Mouse (Mus musculus): ENCODE measurements around the gene Chrnb2. TPM values are rescaled to one million over a fixed set of nuclear protein-coding genes. Genes with fewer than 3 reads are reported as not detected.

Gene Chrnb2
- polyA plus RNA-seq, 1 experiment from 2014 or later, result 0.36 TPM

DNA sequence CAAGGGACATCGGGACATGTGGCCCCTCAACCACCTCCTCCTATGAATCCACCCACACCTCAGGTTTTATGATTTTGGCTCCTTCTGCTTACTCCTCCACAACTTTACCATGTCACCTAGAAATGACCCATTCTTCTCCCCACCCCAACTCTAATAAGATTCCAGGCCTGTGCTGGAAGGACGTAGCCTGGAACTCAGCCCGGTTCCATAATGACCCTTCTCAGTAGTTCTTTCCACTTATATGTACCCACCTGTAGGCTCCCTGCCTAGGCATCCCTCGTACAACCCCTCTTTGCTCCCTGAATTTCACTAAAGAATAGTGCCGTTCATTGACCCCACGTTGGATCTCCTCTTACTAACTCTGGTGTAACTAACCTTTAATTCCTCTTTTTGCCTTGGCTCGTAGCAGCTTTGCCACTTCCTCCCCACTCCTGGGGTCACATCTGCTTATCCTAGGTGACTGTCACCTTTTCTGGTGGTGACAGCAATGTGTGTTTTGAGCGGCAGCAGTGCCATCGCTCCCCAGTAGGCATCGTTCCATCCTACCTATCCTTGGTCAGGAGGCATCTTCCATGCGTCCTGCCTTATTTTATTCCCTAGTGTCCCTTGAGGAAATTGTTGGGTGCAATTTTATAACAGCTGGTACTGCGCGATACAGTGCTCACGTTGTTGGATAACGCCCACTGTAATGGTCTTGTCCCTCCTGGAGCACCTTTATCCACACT, 10.0 kb upstream of the Chrnb2 start:
- Histone ChIP-seq H3K27ac (peak overlapping the region; percentile 98), H3K9ac (peak overlapping the region; percentile 100), H3K4me1 (peaks cover 34% of the 10 kb centered on the region), H3K4me2 (peak overlapping the region; percentile 73), H3K4me3 (peak overlapping the region; percentile 99), H3K27me3 (no peaks in the 10 kb centered on the region), H3K9me3 (no peaks in the 10 kb centered on the region), H3K36me3 (peaks cover 33% of the 10 kb centered on the region)
- WGBS, result 29% methylated on average over 15 of the region's 15 CpGs
- no peak for ATAC-seq (ENCODE audit: borderline replicate concordance, extremely low read depth, low FRiP score, low TSS enrichment)

DNA sequence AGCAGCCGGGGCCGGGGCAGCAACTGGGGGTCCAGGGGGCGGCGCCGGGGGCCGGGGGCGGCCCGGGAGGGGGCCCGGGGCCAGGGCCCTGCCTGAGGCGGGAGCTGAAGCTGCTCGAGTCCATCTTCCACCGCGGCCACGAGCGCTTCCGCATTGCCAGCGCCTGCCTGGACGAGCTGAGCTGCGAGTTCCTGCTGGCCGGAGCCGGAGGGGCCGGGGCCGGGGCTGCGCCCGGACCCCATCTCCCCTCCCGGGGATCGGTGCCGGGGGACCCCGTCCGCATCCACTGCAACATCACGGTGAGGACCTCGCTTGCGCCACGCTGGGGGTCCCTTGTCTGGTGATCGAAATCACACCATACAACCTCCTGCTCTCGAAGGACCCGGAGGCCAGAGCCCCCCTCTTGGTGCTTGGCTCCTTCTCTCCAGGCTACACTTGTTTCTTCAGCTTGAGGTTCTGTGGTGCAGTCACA, 9.3 kb upstream of the Chrnb2 start:
- Histone ChIP-seq H3K27ac (peak overlapping the region; percentile 98), H3K9ac (peak overlapping the region; percentile 100)
- WGBS, result 2% methylated on average over 34 of the region's 37 CpGs

DNA sequence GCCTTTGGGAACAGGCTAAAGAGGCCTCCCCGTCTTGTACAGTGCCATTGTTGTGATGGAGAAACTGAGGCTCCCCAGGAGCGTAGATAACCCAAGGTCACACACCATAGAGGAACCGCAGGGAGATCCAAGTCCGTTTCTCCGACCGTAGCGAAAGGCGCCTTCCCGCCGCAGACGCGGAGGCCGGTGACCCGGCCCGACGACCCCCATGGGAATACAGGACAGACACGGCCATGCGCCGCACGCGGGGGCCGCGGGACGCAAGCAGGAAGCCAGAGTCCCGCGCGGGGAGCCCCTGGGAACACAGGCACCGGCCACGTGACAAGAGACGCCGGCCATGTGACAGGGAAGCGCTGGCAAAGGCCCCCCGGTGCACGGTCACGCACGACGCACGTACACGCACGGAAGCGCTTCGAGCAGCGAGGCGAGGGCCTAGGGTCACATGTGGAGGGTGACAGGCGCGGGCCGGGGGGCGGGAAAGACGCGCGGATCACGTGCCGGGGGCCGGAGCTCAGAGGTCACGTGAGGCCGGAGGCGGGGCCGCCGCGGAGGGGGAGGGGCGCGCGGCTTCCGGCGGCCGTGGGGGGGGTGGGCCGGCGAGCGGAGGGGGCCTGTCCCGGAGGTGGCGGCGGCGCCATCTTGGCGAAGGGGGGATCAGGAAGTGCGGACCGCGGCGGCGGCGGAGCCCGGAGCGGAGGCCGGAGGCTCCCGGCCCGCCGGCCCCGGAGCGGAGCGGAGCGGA, 8.7 kb upstream of the Chrnb2 start, which contains the start of gene Ube2q1:
Gene Ube2q1 (plus strand): TSS at position 649 of the 742 bp plus-strand sequence.
- no peaks in the 10 kb centered on the region for H3K27me3 ChIP-seq
- H3K4me1 ChIP-seq, result peaks cover 34% of the 10 kb centered on the region
- H3K36me3 ChIP-seq, result peaks cover 20% of the 10 kb centered on the region
- peak within 1 kb of the TSS; percentile 98 for H3K27ac ChIP-seq
- H3K9me3 ChIP-seq, result no peaks in the 10 kb centered on the region
- ATAC-seq (ENCODE audit: borderline replicate concordance, extremely low read depth, low FRiP score, low TSS enrichment), result peak; percentile 93
- H3K4me2 ChIP-seq, result peak within 1 kb of the TSS; percentile 73
- peak within 1 kb of the TSS; percentile 99 for H3K4me3 ChIP-seq
- WGBS, result under 1% methylated on average over 79 of the region's 90 CpGs
- peak within 1 kb of the TSS; percentile 100 for H3K9ac ChIP-seq

More for the DNA sequence above, 9.3 kb upstream of the Chrnb2 start:
- peak overlapping the region; percentile 73 for H3K4me2 ChIP-seq
- peak overlapping the region; percentile 99 for H3K4me3 ChIP-seq
- H3K9me3 ChIP-seq, result no peaks in the 10 kb centered on the region
- peaks cover 27% of the 10 kb centered on the region for H3K36me3 ChIP-seq
- peaks cover 34% of the 10 kb centered on the region for H3K4me1 ChIP-seq
- H3K27me3 ChIP-seq, result no peaks in the 10 kb centered on the region
- peak; percentile 59 for ATAC-seq (ENCODE audit: borderline replicate concordance, extremely low read depth, low FRiP score, low TSS enrichment)

DNA sequence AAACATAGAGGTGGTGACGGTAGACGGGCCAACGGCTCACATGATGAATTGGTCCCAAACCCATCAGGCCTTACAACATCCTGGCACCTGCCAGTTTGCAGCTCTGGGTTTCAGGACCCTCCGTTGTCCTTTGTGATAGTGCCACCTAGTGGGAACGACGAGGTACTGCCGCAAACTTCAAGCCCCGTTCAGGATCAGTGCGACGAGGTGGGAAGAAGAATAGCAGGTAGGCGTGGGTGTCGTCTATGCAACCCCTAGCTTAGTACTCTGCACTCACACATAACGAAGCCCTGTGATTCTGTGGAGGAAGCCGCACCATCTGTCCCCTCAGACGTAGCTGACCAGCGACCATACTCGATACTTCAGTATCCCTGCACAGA, 8.1 kb upstream of the Chrnb2 start:
- H3K4me1 ChIP-seq, result peaks cover 34% of the 10 kb centered on the region
- no peaks in the 10 kb centered on the region for H3K9me3 ChIP-seq
- peak overlapping the region; percentile 99 for H3K4me3 ChIP-seq
- H3K36me3 ChIP-seq, result peaks cover 16% of the 10 kb centered on the region
- peak overlapping the region; percentile 98 for H3K27ac ChIP-seq
- peak; percentile 66 for ATAC-seq (ENCODE audit: borderline replicate concordance, extremely low read depth, low FRiP score, low TSS enrichment)
- peak overlapping the region; percentile 100 for H3K9ac ChIP-seq
- H3K4me2 ChIP-seq, result peak overlapping the region; percentile 73
- no peaks in the 10 kb centered on the region for H3K27me3 ChIP-seq
- under 1% methylated on average over 17 of the region's 17 CpGs for WGBS

DNA sequence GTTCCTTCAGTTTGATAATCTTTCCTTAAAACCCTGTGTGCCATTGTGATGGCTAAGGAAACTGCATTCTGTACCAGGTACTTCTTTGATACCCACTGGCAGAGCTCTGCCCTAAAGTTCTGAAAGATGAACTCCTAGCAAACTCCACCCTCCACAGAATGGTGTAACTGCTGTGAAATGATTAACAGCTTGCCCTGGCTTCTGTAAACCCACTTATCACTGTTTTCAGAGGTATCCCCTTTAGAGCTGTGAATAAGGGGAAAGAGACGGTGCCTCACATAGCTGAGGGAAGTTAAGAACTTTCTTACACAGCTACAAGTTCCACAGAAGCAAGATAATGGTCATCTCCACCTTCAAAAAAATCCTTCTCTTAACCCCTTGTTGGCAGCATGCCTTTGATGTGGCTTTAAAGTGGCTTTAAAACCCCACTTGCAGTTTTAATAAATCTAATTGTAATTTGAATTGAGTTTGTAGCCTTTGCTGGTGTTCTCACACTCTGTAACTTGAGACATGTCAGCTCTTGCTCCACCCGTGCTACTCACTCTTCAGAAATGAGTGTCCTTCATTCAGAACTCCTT, 6.1 kb upstream of the Chrnb2 start:
- Histone ChIP-seq H3K27ac (no peak overlapping the region), H3K4me3 (no peak overlapping the region), H3K9ac (no peak overlapping the region), H3K4me1 (peaks cover 25% of the 10 kb centered on the region), H3K36me3 (no peaks in the 10 kb centered on the region), H3K9me3 (no peaks in the 10 kb centered on the region), H3K27me3 (no peaks in the 10 kb centered on the region), H3K4me2 (no peak overlapping the region)
- 40% methylated on average over 2 of the region's 2 CpGs for WGBS
- ATAC-seq (ENCODE audit: borderline replicate concordance, extremely low read depth, low FRiP score, low TSS enrichment), result no peak

DNA sequence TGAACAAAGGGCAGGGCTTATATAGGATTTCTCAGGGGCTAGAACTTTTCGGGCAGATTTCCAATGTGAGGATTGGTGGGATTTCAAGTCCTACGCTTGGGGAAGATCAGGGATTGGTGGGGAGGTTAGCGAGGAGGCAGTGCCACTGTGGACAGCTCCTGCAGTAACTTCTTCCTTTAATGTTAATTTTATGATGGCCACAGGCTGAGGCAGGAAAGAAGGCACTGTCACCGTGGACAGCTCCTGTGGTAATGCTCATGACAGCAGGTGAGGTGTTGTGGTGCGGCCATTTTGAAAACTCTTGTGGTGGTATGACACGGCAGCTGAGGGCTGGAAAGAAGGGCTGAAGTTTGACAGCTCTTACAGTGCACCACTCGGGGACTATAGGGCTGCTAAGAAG, 5.2 kb upstream of the Chrnb2 start:
- no peak for ATAC-seq (ENCODE audit: borderline replicate concordance, extremely low read depth, low FRiP score, low TSS enrichment)
- H3K4me3 ChIP-seq, result no peak overlapping the region
- no peaks in the 10 kb centered on the region for H3K9me3 ChIP-seq
- H3K27ac ChIP-seq, result no peak overlapping the region
- H3K9ac ChIP-seq, result no peak overlapping the region
- peaks cover 6% of the 10 kb centered on the region; the same call in 1 of the 2 replicates for H3K27me3 ChIP-seq
- no peaks in the 10 kb centered on the region for H3K36me3 ChIP-seq
- 60% methylated on average over 7 of the region's 7 CpGs for WGBS
- H3K4me1 ChIP-seq, result peaks cover 16% of the 10 kb centered on the region
- no peak overlapping the region for H3K4me2 ChIP-seq

DNA sequence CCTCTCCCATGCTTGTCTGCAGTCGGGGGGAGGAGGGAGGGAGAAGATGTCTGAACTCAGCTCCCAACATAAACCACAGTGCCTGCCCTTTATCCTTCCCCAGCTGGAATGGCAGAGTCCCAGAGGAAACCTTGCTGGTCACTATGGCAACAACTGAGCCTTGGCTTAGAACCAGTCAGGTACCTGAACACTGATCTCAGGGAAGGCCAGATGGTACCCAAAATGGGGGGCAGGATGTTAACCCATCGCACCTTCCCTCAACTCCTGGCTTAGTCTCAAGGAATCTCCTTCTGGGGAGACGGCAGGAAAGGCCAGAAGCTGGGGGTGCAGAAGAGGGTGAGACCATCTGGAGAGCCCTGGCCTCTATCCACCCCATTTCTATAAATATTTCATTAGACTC, 4.6 kb downstream of the Chrnb2 start:
- Histone ChIP-seq H3K9ac (no peak overlapping the region), H3K9me3 (no peaks in the 10 kb centered on the region), H3K27me3 (peaks cover 15% of the 10 kb centered on the region; the same call in 1 of the 2 replicates), H3K4me2 (no peak overlapping the region), H3K4me3 (no peak overlapping the region), H3K4me1 (no peaks in the 10 kb centered on the region), H3K27ac (no peak overlapping the region), H3K36me3 (no peaks in the 10 kb centered on the region)
- ATAC-seq (ENCODE audit: borderline replicate concordance, extremely low read depth, low FRiP score, low TSS enrichment), result no peak
- 62% methylated on average over 2 of the region's 3 CpGs for WGBS

DNA sequence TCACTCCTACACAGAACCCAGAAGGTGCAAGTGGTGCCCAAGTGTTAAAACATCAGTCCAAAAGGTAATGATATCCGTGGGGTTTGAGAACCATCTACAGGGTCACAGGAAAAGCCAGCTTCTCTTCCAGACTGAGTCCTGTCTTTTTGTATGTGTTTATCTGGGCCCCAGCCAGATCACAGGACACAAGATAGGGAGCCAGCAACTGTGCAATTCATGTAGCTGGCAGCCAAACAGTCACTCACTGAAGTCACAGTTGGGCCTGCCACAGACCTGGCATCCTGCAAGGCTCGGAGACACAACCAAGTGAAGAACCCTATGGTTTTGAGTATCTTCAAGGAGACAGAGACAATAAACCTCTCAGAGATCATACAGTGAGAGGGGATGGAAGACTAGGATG, 6.6 kb downstream of the Chrnb2 start:
- H3K4me2 ChIP-seq, result no peak overlapping the region
- H3K27ac ChIP-seq, result no peak overlapping the region
- ATAC-seq (ENCODE audit: borderline replicate concordance, extremely low read depth, low FRiP score, low TSS enrichment), result no peak
- no peaks in the 10 kb centered on the region for H3K9me3 ChIP-seq
- H3K4me1 ChIP-seq, result no peaks in the 10 kb centered on the region
- H3K4me3 ChIP-seq, result no peak overlapping the region
- H3K36me3 ChIP-seq, result no peaks in the 10 kb centered on the region
- WGBS, result 73% methylated on average over 2 of the region's 2 CpGs
- H3K27me3 ChIP-seq, result no peaks in the 10 kb centered on the region
- H3K9ac ChIP-seq, result no peak overlapping the region

DNA sequence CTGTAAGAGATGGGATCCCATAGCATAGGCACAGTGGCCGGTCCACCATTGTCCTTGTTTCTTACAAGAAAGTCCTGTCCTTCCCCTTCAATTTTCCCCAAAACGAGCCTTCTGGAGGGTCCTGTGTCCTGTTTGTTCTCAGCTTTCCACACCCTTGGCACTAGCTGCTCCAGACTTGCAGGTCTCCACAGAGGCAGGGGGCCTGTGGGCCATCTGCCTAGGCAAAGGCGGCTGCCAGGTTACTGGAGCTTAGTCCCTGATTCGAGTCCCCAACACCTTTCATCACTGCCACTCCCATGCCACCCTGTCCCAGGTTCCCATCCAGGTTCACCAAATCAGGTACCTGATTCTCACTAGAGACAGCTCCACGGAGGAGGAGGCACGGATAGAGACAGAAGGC, 9.1 kb downstream of the Chrnb2 start:
- no peaks in the 10 kb centered on the region for H3K27me3 ChIP-seq
- no peak overlapping the region for H3K4me3 ChIP-seq
- no peak overlapping the region for H3K27ac ChIP-seq
- H3K36me3 ChIP-seq, result peaks cover 5% of the 10 kb centered on the region; the same call in 1 of the 2 replicates
- H3K4me2 ChIP-seq, result no peak overlapping the region
- no peak for ATAC-seq (ENCODE audit: borderline replicate concordance, extremely low read depth, low FRiP score, low TSS enrichment)
- H3K9ac ChIP-seq, result no peak overlapping the region
- H3K4me1 ChIP-seq, result peaks cover 7% of the 10 kb centered on the region
- H3K9me3 ChIP-seq, result no peaks in the 10 kb centered on the region
- WGBS, result 71% methylated on average over 6 of the region's 6 CpGs

DNA sequence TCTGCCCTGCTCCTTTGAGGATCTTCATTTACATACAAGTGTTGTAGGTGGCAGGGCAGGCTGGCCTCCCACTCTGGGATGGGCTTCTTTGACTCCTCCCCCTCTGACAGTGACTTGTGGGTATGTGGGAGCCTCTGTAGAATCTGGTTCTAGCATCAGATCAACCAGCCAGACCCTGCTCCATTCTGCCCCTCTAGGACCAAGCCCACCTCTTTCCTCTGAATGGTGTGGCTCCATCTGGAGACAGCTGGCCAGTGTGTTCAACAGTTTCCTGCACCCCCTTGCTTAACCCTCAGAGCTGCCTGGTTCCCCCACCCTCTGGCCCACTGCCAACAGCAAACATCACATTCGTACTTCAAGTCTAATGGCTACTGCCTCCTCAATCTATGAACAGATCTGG, 12.1 kb downstream of the Chrnb2 start:
- Histone ChIP-seq H3K9ac (no peak overlapping the region), H3K4me3 (no peak overlapping the region), H3K36me3 (peaks cover 16% of the 10 kb centered on the region), H3K27ac (no peak overlapping the region), H3K4me1 (peaks cover 7% of the 10 kb centered on the region), H3K9me3 (no peaks in the 10 kb centered on the region), H3K27me3 (no peaks in the 10 kb centered on the region), H3K4me2 (no peak overlapping the region)
- WGBS, result 8% methylated on average over 1 of the region's 1 CpGs
- peak; percentile 19; the same call in 1 of the 2 replicates for ATAC-seq (ENCODE audit: borderline replicate concordance, extremely low read depth, low FRiP score, low TSS enrichment)

DNA sequence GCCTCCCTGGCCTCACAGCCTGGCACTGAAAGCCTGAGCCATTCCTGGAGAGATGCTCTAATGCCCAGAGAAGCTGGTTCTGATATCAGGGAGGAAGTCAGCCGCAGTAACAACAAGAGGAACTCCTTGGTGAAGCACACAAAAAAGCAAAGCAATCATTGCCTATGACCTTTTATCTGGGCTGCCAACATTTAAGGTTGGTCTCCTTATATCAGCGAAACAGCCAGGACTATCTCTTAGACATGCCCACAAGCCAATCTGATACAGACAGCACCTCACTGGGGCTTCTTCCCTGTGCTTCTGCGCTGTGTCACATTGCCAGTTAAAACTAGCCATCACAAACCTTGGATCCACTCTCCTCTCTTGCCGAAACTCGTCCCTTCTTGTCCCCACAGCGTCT, 25.9 kb downstream of the Chrnb2 start:
- 90% methylated on average over 6 of the region's 6 CpGs for WGBS
- no peaks in the 10 kb centered on the region for H3K4me1 ChIP-seq
- no peak overlapping the region for H3K9ac ChIP-seq
- no peak overlapping the region for H3K4me2 ChIP-seq
- peaks cover 43% of the 10 kb centered on the region for H3K36me3 ChIP-seq
- ATAC-seq (ENCODE audit: borderline replicate concordance, extremely low read depth, low FRiP score, low TSS enrichment), result no peak
- H3K4me3 ChIP-seq, result no peak overlapping the region
- H3K27me3 ChIP-seq, result no peaks in the 10 kb centered on the region
- no peaks in the 10 kb centered on the region for H3K9me3 ChIP-seq
- H3K27ac ChIP-seq, result no peak overlapping the region

DNA sequence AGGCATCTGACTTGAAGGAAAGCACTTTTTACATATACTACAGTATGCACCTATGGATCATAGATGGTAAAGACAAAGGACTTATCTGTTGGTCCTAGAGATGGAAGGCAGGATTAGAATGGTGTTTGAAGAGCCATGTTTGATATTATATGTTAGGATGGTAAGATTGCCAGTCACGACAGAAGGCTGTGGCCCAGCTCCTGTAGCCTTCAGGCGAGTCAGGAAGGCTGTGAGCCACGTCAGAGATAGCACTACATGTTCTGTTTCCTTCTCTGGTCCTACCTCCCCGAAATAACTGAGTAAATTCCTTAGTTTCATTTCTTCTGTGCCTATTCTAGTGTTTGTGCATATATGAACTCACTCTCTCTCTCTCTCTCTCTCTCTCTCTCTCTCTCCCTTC, 32.3 kb downstream of the Chrnb2 start:
- WGBS, result 73% methylated on average over 4 of the region's 4 CpGs
- H3K9ac ChIP-seq, result no peak overlapping the region
- no peak overlapping the region for H3K4me3 ChIP-seq
- H3K4me1 ChIP-seq, result peaks cover 6% of the 10 kb centered on the region
- no peaks in the 10 kb centered on the region for H3K27me3 ChIP-seq
- H3K4me2 ChIP-seq, result no peak overlapping the region
- 0 out of 2 replicates have a peak, but pooled peaks cover 3% of the 10 kb centered on the region for H3K36me3 ChIP-seq
- no peaks in the 10 kb centered on the region for H3K9me3 ChIP-seq
- H3K27ac ChIP-seq, result no peak overlapping the region
- no peak for ATAC-seq (ENCODE audit: borderline replicate concordance, extremely low read depth, low FRiP score, low TSS enrichment)
